Mouse (Mus musculus): ENCODE results near the gene Asic3. TPM values are rescaled to one million over a fixed set of nuclear protein-coding genes. Genes with fewer than 3 reads are reported as not detected.

Asic3 gene
- total and polyA plus RNA-seq, 3 experiments = 0.25 to 1.1 TPM; not detected in 1

DNA sequence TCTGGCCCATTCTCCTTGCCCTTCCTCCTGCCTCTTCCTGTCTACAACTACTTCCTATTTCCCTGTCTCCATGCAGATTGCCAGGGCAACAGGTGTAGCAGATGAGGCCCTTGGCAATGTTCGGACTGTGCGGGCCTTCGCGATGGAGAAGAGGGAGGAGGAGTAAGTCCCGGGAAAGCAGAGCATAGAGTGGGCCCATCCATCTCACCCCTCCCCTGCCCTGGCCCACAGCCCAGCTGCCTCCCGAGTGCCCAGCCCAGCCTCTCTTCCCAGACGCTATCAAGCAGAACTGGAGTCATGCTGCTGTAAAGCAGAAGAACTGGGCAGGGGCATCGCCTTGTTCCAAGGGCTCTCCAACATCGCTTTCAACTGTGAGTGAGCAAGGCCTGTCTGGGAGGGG lies 11.2 kb upstream of the Asic3 start:
- no peaks in the 10 kb centered on the region for H3K9me3 ChIP-seq (replicated peaks; ENCODE audit: low read length)
- no peak for TF ChIP-seq CHD1 (IDR thresholded peaks at IDR 0.05; ENCODE audit: low read depth, low read length)
- no peak for TF ChIP-seq RAD21 (IDR thresholded peaks at IDR 0.05; ENCODE audit: low read depth, low read length)
- no peak for TF ChIP-seq NELFE (IDR thresholded peaks at IDR 0.05; ENCODE audit: low read depth, low read length)
- TF ChIP-seq ZKSCAN1 (IDR thresholded peaks at IDR 0.05; ENCODE audit: borderline replicate concordance, low read depth, low read length) = no peak
- no peak for TF ChIP-seq ELF1 (IDR thresholded peaks at IDR 0.05; ENCODE audit: low read depth, low read length)
- no peak for TF ChIP-seq PAX5 (IDR thresholded peaks at IDR 0.05; ENCODE audit: low read length)
- TF ChIP-seq NRF1 (IDR thresholded peaks at IDR 0.05; ENCODE audit: low read depth, low read length) = no peak
- TF ChIP-seq MXI1 (IDR thresholded peaks at IDR 0.05; ENCODE audit: low read depth, low read length) = no peak
- no peak for TF ChIP-seq MEF2A (IDR thresholded peaks at IDR 0.05; ENCODE audit: borderline replicate concordance, low read depth, low read length)
- TF ChIP-seq JUN (IDR thresholded peaks at IDR 0.05; ENCODE audit: insufficient read depth, low read depth, low read length) = no peak
- TF ChIP-seq EP300 (IDR thresholded peaks at IDR 0.05; ENCODE audit: low read length) = no peak
- no peak for TF ChIP-seq BHLHE40 (IDR thresholded peaks at IDR 0.05; ENCODE audit: low read depth, low read length)
- no peaks in the 10 kb centered on the region for H3K79me2 ChIP-seq (replicated peaks; ENCODE audit: control insufficient read depth, extremely low read depth, insufficient read depth, poor library complexity, severe bottlenecking)
- H3K27ac ChIP-seq (ENCODE audit: insufficient read depth, low read depth) = no peak overlapping the region
- H3K36me3 ChIP-seq (replicated peaks in 1 of 2; ENCODE audit: control insufficient read depth in 1 of 2, insufficient read depth in 1 of 2, low read length in 1 of 2) = peaks cover 44 to 82% of the 10 kb centered on the region in 2 experiments
- no peak for DNase-seq (ENCODE audit: extremely low read depth)
- H3K4me2 ChIP-seq (ENCODE audit: insufficient read depth, low read depth, poor library complexity, severe bottlenecking) = no peak overlapping the region
- dilution Hi-C loops (cut with MboI; ENCODE audit: extremely low pct_ligation_motif_present, extremely low pct_unique_long_range_greater_than_20kb, low sequenced_read_pairs) = no loop called here
- peaks cover 6 to 27% of the 10 kb centered on the region in 2 experiments for H3K4me1 ChIP-seq (ENCODE audit: control insufficient read depth in 1 of 2, insufficient read depth in 2 of 2)
- H3K4me3 ChIP-seq (replicated peaks in 1 of 3; ENCODE audit: low read depth in 2 of 3, low read length in 2 of 3, poor library complexity in 1 of 3) = no peak overlapping the region
- in situ Hi-C loops (cut with MboI; ENCODE audit: low pct_ligation_motif_present, low pct_unique_long_range_greater_than_20kb, low sequenced_read_pairs) = no loop called here
- no peak overlapping the region for H3K9ac ChIP-seq (ENCODE audit: insufficient read depth, low read depth)
- H3K27me3 ChIP-seq (replicated peaks) = no peaks in the 10 kb centered on the region

GRCm38 (mm10) chr5:24404594-24405360 lies 8.4 kb upstream of the Asic3 start:
- Histone ChIP-seq H3K27ac (ENCODE audit: insufficient read depth, low read depth) (no peak overlapping the region), H3K9me3 (replicated peaks; ENCODE audit: low read length) (no peaks in the 10 kb centered on the region), H3K27me3 (replicated peaks) (no peaks in the 10 kb centered on the region), H3K9ac (ENCODE audit: insufficient read depth, low read depth) (no peak overlapping the region), H3K4me3 (replicated peaks in 1 of 3; ENCODE audit: low read depth in 2 of 3, low read length in 2 of 3, poor library complexity in 1 of 3) (no peak overlapping the region), H3K79me2 (replicated peaks; ENCODE audit: control insufficient read depth, extremely low read depth, insufficient read depth, poor library complexity, severe bottlenecking) (no peaks in the 10 kb centered on the region), H3K36me3 (replicated peaks in 1 of 2; ENCODE audit: control insufficient read depth in 1 of 2, insufficient read depth in 1 of 2, low read length in 1 of 2) (peaks cover 64 to 98% of the 10 kb centered on the region in 2 experiments), H3K4me2 (ENCODE audit: insufficient read depth, low read depth, poor library complexity, severe bottlenecking) (no peak overlapping the region), H3K4me1 (ENCODE audit: control insufficient read depth in 1 of 2, insufficient read depth in 2 of 2) (peaks cover 0 to 13% of the 10 kb centered on the region in 2 experiments; a peak in 2 of 4 replicates)
- dilution Hi-C loops (cut with MboI; ENCODE audit: extremely low pct_ligation_motif_present, extremely low pct_unique_long_range_greater_than_20kb, low sequenced_read_pairs) (no loop called here), in situ Hi-C loops (cut with MboI; ENCODE audit: low pct_ligation_motif_present, low pct_unique_long_range_greater_than_20kb, low sequenced_read_pairs) (no loop called here)
- TF ChIP-seq PAX5 (IDR thresholded peaks at IDR 0.05; ENCODE audit: low read length) (no peak), CHD1 (IDR thresholded peaks at IDR 0.05; ENCODE audit: low read depth, low read length) (no peak)
- DNase-seq (ENCODE audit: extremely low read depth) = peak; percentile 34

All from CH12.LX (cell line).